Mouse (Mus musculus): ENCODE measurements around the gene Dusp6. TPM values are rescaled to one million over a fixed set of nuclear protein-coding genes. Genes with fewer than 3 reads are reported as not detected.

Gene Dusp6
- total RNA-seq, 2 experiments from 2014 or later: 64.8 to 78.4 TPM

- DNase-seq (ENCODE audit: low spot score in 2 of 2): no peak
Observed at GRCm38 (mm10) chr10:99317057-99317456, 54.0 kb downstream of the Dusp6 start.

Other genes starting within 250 kb of the Dusp6 start
- 10 to 100 TPM in 1 of 2 experiments, 1 to 10 TPM in 1; 9.3 to 10.1 TPM for gene Poc1b, start 156.2 kb upstream of the Dusp6 start, total RNA-seq (2021)
- gene Galnt4, start 155.1 kb upstream of the Dusp6 start, total RNA-seq (2021): 1 to 10 TPM; 5.2 to 5.5 TPM
- gene Phxr2, start 136.9 kb upstream of the Dusp6 start, total RNA-seq (2021): not detected